Mouse (Mus musculus): Measurements from ENCODE around the gene Csnk1g2. TPM values are rescaled to one million over a fixed set of nuclear protein-coding genes. Genes with fewer than 3 reads are reported as not detected.

Gene Csnk1g2
- polyA plus RNA-seq, 1 experiment from 2014 or later = 75.4 TPM

DNA sequence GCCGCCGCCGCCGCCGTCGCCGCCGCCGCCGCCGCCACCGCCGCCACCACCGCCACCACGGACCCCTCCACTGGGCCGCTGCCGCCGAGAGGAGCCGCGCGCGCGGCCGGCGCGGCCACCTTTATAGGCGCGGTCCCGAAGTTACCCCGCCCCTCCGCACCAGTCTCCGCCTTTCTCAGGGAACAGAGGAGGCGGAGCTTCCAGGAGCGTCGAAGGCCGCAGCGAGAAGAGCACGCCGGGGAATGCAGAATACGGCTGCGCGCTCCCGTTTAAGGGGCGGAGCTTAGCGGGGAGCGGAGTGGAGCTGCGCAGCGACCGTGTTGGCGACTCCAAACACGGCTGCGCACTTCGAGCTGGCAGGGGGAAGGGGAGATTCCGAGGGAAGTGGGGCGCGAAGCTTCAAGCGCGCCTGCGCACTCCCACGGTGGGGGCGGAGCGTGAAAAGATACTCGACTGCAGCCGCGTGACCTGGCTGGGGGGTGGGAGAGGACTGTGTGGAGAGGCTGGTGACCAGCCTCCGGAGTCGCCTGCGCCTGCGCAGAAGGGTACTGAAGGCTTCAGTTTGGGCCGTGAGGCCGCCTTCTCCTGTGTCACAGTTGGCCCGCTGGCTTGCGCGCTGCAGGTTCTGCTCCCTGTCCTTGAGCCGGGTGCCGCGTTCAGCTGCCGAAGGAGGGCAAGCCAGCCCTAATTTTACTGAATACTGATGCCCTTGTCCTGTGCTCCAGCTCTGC, 53.7 kb downstream of the Csnk1g2 start:
- TF ChIP-seq CTCF (IDR thresholded peaks at IDR 0.05; ENCODE audit: low read depth) (no peak; the same call in 1 of the 2 replicates), EP300 (optimal IDR thresholded peaks at IDR 0.05) (no peak)
- Histone ChIP-seq H3K4me1 (replicated peaks; ENCODE audit: control insufficient read depth, insufficient read depth) (peaks cover 31% of the 10 kb centered on the region), H3K4me2 (replicated peaks; ENCODE audit: low read depth) (peak overlapping the region; percentile 86), H3K27me3 (ENCODE audit: control insufficient read depth, insufficient read depth, low read length) (no peaks in the 10 kb centered on the region), H3K27ac (replicated peaks) (peak overlapping the region; percentile 100), H3K9ac (ENCODE audit: low read length) (peak overlapping the region; percentile 98), H3K36me3 (ENCODE audit: control insufficient read depth, insufficient read depth, low read length) (peaks cover 14% of the 10 kb centered on the region), H3K9me3 (ENCODE audit: control insufficient read depth, low read length) (no peaks in the 10 kb centered on the region), H3K4me3 (ENCODE audit: low read depth, low read length) (peak overlapping the region; percentile 92)
- DNase-seq (ENCODE audit: low spot score) (peak; percentile 100), ATAC-seq (ENCODE audit: low FRiP score, low TSS enrichment) (peak; percentile 88)
- under 1% methylated on average over 66 of the region's 78 CpGs for WGBS

DNA sequence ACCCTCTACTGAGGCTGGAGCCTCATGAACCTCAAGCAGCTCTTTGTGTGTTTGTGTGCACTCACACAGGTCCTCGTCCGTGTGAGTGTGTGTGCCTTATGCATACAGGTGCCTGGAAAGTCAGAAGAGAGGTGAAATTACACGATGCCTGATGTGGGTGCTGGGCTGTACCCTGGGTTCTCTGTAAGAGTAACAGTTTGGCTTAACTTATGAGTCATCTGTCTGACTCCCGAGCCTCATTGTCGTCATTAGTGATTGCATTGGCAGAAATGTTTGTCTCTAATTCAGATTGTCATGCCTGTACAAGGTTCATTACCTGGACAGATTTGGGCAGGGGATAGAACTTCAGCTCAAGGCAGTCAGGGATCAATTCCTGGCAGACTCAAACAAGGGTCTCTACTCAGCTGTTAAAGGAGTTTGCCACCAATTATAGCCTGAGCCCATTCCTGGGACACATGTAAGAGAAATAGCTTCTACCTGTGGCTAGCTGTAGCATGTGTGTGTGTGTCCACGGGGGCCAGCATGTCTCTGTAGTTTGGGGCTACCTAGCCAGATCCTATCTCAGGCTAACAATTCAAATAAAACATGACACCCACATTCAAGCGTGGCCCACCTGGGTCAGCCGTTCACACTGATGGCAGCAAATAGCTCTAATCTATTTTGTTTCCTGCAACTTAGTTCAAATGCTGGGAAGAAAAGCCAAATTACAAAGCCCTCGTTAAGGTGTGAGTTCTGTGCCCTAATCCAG, 54.7 kb downstream of the Csnk1g2 start:
- Histone ChIP-seq H3K27ac (replicated peaks) (peak overlapping the region; percentile 100), H3K4me1 (replicated peaks; ENCODE audit: control insufficient read depth, insufficient read depth) (peaks cover 31% of the 10 kb centered on the region), H3K36me3 (ENCODE audit: control insufficient read depth, insufficient read depth, low read length) (0 out of 2 replicates have a peak, but pooled peaks cover 7% of the 10 kb centered on the region), H3K9me3 (ENCODE audit: control insufficient read depth, low read length) (no peaks in the 10 kb centered on the region), H3K4me3 (ENCODE audit: low read depth, low read length) (peak overlapping the region; percentile 92), H3K9ac (ENCODE audit: low read length) (peak overlapping the region; percentile 83), H3K27me3 (ENCODE audit: control insufficient read depth, insufficient read depth, low read length) (no peaks in the 10 kb centered on the region), H3K4me2 (replicated peaks; ENCODE audit: low read depth) (peak overlapping the region; percentile 78)
- TF ChIP-seq CTCF (IDR thresholded peaks at IDR 0.05; ENCODE audit: low read depth) (no peak), EP300 (optimal IDR thresholded peaks at IDR 0.05) (no peak)
- DNase-seq (ENCODE audit: low spot score) (peak; percentile 61), ATAC-seq (ENCODE audit: low FRiP score, low TSS enrichment) (peak; percentile 5; the same call in 1 of the 2 replicates)
- WGBS = 20% methylated on average over 9 of the region's 9 CpGs

DNA sequence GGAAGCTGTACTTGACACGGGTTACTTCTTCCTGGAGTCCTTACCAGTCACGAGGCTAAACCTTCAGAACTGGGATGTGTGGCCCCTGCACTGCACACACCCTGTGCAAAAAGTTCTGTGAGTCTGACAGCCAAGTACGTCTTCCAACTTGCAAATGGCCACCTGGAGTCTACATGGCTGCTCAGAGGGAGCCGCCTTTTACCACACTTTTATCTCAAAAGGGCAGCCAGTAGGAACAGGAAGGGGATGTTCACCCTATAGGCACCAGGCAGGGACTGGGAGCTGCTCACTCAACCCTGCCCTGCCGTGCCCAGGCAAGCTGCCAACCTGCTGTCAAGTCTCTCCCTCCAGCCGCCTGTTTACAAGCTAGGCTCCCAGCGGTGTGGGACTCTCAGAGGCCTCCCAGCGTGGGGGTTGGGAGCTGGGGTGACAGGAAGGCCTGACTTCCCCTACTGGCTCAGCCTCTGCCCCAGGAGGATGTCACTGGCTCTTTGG, 55.4 kb downstream of the Csnk1g2 start, which contains the start of gene Mknk2:
Gene Mknk2, minus strand, starts transcription at position 171 of the 495 bp plus-strand sequence.
- ATAC-seq (ENCODE audit: low FRiP score, low TSS enrichment) (peak; percentile 76), DNase-seq (ENCODE audit: low spot score) (peak; percentile 98)
- H3K27ac ChIP-seq (replicated peaks) = peak within 1 kb of the TSS; percentile 100
- peak within 1 kb of the TSS; percentile 92 for H3K4me3 ChIP-seq (ENCODE audit: low read depth, low read length)
- no peaks in the 10 kb centered on the region for H3K27me3 ChIP-seq (ENCODE audit: control insufficient read depth, insufficient read depth, low read length)
- 0 out of 2 replicates have a peak, but pooled peaks cover 4% of the 10 kb centered on the region for H3K36me3 ChIP-seq (ENCODE audit: control insufficient read depth, insufficient read depth, low read length)
- 4% methylated on average over 8 of the region's 8 CpGs for WGBS
- peak; percentile 32; the same call in 1 of the 2 replicates for TF ChIP-seq CTCF (IDR thresholded peaks at IDR 0.05; ENCODE audit: low read depth)
- no peak for TF ChIP-seq EP300 (optimal IDR thresholded peaks at IDR 0.05)
- peaks cover 31% of the 10 kb centered on the region for H3K4me1 ChIP-seq (replicated peaks; ENCODE audit: control insufficient read depth, insufficient read depth)
- H3K4me2 ChIP-seq (replicated peaks; ENCODE audit: low read depth) = peak within 1 kb of the TSS; percentile 78
- H3K9ac ChIP-seq (ENCODE audit: low read length) = peak within 1 kb of the TSS; percentile 83
- no peaks in the 10 kb centered on the region for H3K9me3 ChIP-seq (ENCODE audit: control insufficient read depth, low read length)

DNA sequence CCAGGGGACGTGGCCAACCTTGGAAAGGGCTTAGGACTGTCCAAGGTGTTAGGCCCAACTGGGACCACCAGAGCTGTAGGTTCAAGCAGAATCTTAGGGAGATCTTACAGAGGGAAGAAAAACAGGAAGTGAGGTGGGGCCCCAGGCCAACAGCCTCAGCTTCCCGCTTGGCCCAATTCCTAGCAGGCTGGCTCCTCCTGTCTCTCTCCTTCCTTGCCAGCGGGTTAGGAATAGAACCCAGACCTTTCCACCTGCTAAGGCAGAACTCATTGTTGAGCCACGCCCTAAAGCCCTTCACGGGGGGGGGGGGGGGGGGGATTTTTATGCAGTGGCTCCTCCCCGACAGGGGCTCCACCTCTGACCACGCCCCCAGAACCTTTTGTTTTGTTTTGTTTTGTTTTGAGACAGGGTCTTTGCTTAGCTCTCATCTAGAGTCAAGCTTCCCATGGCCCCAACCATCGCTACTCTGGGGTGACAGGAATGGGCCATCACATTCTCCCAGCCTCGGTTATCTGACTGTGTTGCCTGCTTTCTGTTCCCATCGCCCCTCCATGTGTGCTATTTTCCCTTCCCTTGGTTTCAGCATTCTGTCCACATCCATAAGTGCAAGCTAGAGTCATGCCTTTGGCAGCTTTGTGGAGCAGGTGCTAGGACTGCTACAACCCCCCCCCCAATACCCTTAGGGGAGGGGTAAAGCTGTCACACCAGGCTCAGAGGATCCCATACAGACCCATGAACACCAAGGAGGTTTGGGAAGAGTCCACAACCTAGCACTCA, 56.2 kb downstream of the Csnk1g2 start:
- H3K4me1 ChIP-seq (replicated peaks; ENCODE audit: control insufficient read depth, insufficient read depth) = peaks cover 31% of the 10 kb centered on the region
- H3K9ac ChIP-seq (ENCODE audit: low read length) = peak overlapping the region; percentile 83; the same call in 1 of the 2 replicates
- H3K27ac ChIP-seq (replicated peaks) = peak overlapping the region; percentile 100
- no peaks in the 10 kb centered on the region for H3K9me3 ChIP-seq (ENCODE audit: control insufficient read depth, low read length)
- no peaks in the 10 kb centered on the region for H3K36me3 ChIP-seq (ENCODE audit: control insufficient read depth, insufficient read depth, low read length)
- H3K4me2 ChIP-seq (replicated peaks; ENCODE audit: low read depth) = peak overlapping the region; percentile 14
- H3K27me3 ChIP-seq (ENCODE audit: control insufficient read depth, insufficient read depth, low read length) = no peaks in the 10 kb centered on the region
- no peak overlapping the region for H3K4me3 ChIP-seq (ENCODE audit: low read depth, low read length)
- no peak for ATAC-seq (ENCODE audit: low FRiP score, low TSS enrichment)
- WGBS = 49% methylated on average over 8 of the region's 10 CpGs
- peak; percentile 57 for DNase-seq (ENCODE audit: low spot score)
- TF ChIP-seq EP300 (optimal IDR thresholded peaks at IDR 0.05) = no peak
- TF ChIP-seq CTCF (IDR thresholded peaks at IDR 0.05; ENCODE audit: low read depth) = no peak

DNA sequence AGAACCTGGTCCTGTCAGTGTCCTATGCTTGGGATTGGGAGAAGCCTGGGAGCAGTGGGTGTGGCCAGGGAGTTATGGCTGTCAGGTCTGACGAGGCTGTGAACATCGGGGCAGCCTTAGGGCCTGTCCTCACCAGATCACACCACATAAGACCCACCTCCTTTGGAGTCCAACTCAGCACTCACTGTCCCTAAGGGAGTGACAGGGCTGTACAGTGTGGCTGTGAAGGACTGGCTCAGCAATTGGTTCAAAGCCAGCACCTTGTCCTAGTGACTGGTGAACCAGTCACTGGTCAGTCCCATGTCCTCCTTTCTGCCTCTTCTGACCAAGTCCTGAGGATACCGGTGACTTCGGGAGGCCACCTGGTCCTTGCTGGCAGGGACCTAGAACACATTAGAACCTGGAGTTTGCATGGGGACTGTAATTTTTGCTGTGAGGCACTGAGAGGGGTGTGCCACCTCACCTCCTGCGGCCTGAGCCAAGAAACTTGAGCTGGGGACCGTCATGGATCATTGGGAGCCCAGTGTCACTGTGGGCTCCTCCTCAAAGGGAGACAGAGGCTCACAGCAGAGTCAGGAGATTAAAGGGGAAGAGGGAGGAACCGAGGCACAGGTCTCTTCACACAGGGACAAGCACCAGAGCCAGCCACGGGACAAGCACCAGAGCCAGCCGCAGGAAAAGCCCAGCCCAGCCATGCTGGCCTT, 57.1 kb downstream of the Csnk1g2 start:
- H3K4me2 ChIP-seq (replicated peaks; ENCODE audit: low read depth) = no peak overlapping the region
- no peak for TF ChIP-seq CTCF (IDR thresholded peaks at IDR 0.05; ENCODE audit: low read depth)
- TF ChIP-seq EP300 (optimal IDR thresholded peaks at IDR 0.05) = no peak
- no peak overlapping the region for H3K4me3 ChIP-seq (ENCODE audit: low read depth, low read length)
- no peaks in the 10 kb centered on the region for H3K9me3 ChIP-seq (ENCODE audit: control insufficient read depth, low read length)
- H3K4me1 ChIP-seq (replicated peaks; ENCODE audit: control insufficient read depth, insufficient read depth) = peaks cover 22% of the 10 kb centered on the region
- H3K9ac ChIP-seq (ENCODE audit: low read length) = no peak overlapping the region
- peak overlapping the region; percentile 100 for H3K27ac ChIP-seq (replicated peaks)
- ATAC-seq (ENCODE audit: low FRiP score, low TSS enrichment) = no peak
- no peaks in the 10 kb centered on the region for H3K27me3 ChIP-seq (ENCODE audit: control insufficient read depth, insufficient read depth, low read length)
- no peak for DNase-seq (ENCODE audit: low spot score)
- WGBS = 50% methylated on average over 9 of the region's 9 CpGs
- H3K36me3 ChIP-seq (ENCODE audit: control insufficient read depth, insufficient read depth, low read length) = no peaks in the 10 kb centered on the region
